Mouse (Mus musculus) frontal cortex, postnatal 25 days (tissue): ENCODE measurements around the gene Trrap.

Source experiments
- DNase-seq, 2 experiments: peaks; one replicate each; pipeline ENCODE4 v3.0.0; 2022; ENCODE audit warnings: low spot score in 2 of 2

Gene Trrap

DNA sequence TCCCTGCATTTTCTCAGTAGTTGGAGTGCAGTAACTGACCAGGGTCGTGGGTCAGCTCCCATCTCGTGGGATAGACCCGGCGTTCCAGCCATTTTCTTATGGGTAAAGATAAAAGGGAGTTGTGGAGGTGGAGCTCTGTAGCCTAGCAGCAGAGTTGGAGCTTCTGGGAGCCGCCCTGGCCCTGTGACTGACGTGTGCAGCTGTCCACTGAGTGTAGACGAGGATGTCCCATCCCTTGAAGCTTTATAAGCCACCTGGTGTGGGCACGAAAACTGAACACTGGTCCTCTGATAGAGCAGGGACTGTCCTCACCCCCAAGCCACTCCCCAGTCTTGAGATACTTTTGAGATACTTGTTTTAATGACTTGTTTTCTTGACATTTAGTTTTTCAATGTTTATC lies 13.1 kb downstream of the Trrap start:
- no peak for DNase-seq

DNA sequence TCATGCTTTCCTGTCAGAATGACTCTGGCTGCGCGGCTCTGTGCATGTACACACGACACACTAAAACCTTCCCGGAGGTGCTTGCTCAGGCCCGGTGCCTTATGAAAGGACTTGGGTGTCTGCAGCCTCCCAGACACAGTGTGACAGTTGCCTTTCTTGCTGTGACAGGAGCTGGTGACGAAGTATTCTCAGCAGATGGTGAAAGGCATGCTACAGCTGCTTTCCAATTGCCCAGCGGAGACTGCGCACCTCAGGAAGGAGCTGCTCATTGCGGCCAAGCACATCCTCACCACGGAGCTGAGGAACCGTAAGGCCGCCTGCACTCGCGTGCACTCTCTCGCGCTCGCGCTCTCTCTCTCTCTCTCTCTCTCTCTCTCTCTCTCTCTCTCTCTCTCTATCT lies 18.9 kb downstream of the Trrap start:
- no peak for DNase-seq

DNA sequence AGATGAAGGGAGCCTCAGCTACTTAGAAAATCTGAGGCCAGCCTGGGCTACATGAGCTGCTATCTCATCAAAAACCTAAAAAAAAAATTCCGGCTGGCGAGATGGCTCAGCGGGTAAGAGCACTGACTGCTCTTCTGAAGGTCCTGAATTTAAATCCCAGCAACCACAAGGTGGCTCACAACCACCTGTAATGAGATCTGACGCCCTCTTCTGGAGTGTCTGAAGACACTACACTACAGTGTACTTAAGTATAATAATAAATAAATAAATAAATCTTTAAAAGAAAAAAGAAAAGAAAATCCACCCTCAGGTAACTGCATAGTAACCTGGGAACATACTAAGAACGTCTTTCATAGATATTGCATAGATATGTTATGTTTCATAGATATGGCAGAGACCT lies 25.8 kb downstream of the Trrap start:
- DNase-seq: no peak

DNA sequence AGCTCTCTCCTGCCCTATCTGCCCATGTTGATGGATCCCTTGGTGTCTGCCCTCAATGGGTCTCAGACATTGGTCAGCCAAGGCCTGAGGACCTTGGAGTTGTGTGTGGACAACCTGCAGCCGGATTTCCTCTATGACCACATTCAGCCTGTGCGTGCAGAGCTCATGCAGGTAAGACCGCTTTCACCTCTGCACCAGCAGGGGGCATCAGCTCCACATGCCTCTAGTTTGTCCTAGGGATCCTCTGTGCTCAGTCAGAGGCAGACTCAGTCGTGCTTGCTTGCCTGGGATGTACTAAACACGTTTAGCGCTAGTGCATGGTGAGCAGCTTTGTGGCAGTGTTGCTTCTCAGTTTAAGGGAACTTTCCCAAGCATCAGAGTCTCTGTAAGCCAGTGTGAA lies 27.2 kb downstream of the Trrap start:
- DNase-seq: peak in 1 of 2 experiments; percentile 21

DNA sequence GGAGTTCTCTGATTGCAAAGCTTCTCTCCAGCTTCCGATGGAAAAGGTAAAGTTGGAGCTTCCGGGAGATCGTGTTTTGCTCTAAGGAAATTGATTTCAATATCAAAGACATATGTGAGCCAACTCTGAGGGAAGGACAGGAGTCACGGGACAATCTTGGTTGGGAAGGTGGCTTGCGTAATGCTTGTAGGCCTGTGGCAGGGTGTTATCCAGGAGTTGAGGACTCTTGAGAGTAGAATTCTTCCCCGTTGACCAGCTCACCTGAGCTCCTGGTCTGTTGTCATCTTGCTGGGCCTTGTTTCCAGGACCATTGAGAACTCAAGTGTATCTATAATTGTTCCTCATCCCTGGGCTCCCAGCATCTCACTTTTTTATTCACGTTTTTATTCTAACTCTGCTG lies 29.6 kb downstream of the Trrap start:
- DNase-seq: no peak

DNA sequence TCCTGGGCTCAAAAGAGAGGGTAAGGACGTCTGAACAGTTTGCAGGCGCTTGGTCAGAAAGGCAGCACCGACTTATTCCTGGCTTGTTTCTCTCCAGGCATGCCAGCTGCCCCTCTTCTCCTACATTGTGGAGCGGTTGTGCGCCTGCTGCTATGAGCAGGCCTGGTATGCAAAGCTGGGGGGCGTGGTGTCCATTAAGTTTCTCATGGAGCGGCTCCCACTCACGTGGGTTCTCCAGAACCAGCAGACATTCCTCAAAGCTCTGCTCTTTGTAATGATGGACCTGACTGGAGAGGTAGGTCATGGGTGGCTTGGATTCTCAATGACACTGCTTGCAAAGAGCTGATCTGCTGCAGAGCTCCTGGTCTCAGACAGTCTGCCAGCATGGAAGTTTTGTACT lies 35.5 kb downstream of the Trrap start:
- DNase-seq: no peak

DNA sequence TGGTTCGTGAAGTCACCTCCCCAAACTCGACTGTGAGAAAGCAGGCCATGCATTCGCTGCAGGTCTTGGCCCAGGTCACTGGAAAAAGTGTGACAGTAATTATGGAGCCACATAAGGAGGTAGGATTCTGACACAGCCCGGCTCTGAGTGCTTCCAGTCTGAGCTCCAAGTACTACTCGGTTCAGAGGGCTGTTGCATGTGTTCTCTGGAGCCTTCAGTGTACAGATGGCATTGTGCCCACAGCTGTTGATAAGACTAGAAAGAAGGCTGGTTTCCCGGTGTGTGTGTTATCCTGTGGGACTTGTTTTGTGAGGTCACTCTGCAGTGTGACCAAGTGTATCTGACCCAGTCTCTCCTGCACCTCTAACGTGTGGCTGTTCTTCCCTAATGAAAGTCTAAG lies 36.6 kb downstream of the Trrap start:
- no peak for DNase-seq

DNA sequence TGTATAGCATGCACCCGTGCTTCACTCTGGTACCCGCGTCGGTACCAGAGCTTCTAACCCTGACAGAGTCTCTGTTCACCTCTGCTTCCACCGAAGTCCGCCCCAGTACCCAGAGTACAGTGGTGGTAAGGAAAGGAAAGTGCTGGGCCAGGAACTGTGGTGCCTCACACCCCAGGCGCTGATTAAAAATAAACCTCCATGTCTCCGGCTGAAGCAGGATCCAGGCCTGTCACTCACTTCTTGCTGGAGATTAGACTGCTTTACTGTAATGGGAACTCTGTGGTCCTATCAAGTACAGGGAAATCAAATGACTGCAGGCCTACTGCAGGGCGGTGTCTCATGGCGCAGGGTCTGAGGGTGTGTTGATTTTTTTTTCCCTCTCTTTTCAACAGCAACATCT lies 39.4 kb downstream of the Trrap start:
- no peak for DNase-seq

DNA sequence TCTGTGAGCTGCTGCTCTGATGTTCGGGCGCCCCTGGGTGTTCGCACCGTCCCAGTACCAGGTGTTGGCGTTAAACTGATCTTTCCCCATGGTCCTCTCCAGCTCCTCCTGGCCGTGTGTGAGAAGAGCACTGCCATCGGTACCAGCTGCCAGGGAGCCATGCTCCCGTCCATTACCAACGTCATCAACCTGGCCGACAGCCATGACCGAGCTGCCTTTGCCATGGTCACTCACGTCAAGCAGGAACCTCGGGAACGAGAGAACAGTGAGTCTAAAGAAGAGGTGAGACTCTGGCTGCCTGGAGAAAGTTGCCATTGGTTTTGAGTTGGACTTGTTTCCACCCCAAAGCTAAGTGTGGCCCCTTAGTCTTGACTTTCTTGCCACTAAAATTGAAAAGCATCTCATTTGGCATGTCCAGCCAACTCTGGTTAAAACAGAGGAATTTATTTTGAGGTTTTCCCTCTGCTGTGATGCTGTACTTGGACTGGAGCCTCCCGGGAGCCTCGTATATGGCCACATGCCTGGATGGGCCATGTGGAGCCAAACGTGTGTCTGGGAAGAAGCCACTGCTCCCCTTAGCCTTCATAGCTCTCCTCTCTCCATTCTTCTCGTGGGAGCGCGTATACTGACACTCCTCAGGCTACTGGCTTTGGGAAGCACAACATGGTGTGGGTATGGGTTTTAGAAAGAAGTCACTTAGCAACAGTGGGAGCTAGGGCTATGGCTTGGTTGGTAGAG lies 61.0 kb downstream of the Trrap start:
- DNase-seq: no peak

DNA sequence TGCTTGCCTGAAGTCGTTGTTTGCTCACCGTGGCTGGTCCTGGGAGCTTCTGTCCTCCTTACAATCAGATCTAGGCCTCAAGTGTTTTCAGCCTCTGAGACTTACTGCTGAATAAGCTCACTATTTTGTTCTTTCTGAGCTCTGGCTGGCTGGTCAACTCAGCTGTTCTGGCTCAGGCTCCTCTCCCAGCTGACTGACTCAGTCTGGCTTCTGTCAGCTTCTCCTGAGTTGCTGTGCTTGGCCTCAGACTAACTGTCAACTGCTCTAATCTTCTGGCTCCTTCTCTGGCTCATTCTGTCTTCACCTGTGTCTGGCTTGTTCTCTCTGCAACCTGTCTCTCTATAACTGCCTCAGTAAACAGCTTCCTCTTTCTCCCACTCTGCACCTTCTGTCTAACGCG lies 62.1 kb downstream of the Trrap start:
- no peak for DNase-seq

DNA sequence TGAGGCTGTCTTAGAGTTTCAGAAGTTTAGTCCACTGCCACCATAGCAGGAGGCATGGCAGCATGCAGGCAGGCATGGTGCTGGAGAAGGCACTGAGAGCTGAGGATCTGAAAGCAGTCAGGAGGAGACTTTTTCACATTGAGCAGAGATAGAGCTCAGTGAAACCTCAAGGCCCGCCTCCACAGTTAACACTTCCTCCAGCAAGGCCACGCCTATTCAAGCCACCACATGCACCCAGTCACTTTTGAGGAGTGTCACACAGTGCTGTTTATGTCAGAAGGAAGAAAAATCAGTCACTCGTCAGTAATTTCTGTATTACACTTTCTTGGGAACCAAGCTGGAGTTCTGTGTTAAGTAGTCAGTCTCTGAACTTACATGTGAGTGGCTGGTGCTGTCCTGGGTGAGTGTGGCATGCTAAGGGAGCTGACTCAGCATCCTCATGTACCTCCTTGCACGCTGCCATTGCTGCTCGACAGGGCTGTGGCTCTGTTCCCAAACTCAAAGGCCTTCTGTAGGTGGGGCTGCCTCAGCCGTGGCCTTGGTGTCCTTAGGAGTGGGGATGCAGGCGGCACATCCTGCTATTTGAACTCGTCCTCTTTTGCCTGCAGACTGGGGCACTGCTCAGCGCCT lies 64.4 kb downstream of the Trrap start:
- no peak for DNase-seq

DNA sequence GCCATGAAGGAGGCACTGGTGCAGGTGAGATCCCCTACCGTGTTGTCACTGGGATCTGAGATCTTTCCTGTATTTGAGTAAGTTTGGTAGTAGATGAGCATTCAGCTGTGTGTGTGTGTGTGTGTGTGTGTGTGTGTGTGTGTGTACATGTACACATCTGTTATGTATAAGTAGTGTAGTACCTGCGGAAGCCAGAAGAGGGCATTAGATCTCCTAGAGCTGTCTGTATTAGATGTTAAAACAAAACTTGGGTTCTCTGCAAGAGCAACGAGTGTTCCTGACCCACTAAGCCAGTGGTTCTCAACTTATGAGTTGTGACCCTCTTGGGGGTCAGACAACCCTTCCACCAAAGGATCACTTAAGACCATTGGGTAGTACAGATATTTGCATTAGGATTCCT lies 68.6 kb downstream of the Trrap start:
- DNase-seq: no peak

DNA sequence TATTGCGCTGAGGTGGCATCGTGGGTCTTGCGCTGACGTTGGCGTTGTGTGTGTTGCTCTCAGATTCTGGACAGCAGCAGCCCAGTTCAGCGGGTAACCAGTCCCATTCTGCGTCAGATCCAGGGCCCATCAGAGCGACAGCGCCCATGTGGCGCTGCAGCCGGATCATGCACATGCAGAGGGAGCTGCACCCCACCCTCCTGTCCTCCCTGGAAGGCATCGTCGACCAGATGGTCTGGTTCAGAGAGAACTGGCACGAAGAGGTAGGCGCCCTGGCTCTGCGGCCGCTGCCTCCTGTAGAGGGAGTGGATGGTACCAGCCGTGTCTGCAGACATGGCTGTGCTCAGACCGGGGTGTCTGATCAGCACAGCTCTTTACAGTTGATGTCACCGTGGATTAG lies 77.8 kb downstream of the Trrap start:
- no peak for DNase-seq

DNA sequence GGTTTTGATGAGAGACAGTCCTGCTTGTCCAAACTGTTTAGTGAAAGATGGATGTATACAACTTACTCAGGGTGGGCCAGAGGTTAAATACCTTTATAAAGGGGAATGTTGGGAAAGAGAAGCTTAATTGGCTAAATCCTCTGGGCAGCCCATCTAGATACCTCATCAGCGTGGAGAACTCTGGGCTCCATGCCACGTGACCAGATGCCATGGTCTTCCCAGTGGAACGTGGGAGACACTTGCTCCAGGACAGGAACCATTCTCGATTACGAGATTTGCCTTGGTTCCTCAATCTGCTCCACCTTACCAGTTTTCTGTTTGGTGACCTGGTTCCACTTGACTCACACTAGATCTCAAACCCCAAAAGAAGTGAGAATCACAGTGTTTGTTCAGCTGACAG lies 81.2 kb downstream of the Trrap start:
- no peak for DNase-seq

DNA sequence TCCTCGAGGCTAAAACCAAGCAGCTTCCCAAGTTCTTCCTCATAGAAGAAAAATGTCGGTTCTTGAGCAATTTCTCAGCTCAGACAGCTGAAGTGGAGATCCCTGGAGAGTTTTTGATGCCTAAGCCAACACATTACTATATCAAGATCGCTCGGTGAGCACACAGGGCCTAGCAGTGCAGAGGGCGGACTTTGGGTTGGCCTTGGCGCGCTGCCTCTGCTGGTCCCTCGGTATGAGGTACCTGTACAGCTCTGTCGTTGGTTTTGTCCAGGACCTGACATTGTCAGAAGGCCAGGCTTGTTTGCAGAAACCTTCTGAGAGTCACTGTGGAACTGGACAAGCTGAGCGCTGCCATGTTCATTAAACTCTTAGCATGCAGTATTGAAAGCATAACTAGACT lies 82.4 kb downstream of the Trrap start:
- DNase-seq: no peak

DNA sequence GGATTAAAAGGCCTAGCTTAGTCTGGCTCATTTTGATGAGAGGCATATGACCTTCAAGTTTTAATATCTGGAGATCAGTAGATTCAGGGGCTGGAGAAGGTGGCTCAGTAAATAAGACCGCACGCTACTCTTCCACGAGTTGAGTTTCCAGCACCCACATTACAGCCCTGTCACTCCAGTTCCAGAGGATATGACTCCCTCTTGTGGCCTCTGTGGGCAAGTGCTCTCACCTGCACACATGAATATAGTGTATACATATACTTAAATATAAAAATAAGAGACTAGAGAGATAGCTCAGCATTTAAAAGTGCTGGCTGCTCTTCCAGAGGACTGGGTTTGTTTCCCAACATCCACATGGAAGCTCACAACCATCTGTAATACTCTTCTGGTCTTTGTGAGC lies 84.3 kb downstream of the Trrap start:
- DNase-seq: no peak

DNA sequence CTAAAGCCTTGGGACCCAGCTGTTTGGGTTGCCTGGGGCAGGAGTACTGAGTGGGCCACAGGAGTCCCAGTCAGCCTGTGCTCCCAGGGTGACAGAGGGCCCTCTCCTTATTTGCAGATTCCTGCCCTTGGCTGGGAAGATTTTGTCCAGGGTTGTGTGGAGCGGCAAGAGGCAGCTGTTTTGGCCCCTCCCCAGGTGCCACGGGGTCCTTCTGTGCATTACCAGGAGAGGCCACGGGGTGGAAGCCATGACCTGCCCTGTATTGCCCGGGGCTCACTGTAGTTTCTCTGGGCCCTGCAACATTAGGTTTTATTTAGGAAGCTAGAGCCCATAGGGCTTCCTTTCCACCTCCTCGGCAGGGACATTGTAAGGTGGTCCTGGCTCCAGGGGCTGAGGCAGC lies 86.4 kb downstream of the Trrap start:
- no peak for DNase-seq

DNA sequence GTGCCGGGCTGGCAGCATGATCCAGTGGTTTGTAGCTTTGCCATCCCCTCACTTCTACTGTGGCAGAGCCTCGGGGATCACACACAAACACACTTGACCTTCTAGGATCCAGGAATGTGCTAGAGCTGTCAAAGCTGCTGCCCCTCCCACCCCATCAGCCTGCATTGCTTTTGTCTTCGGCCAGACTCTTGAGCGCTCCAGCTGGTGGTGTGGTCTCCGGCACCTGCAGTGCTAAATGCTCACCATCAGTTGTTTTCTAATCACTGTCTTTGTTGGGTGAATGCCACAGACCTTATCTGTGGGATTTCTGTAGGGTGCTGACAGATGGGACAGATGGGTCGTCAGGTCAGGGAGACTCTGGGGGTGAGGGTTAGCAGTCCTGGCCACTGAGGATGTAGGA lies 88.4 kb downstream of the Trrap start:
- no peak for DNase-seq

DNA sequence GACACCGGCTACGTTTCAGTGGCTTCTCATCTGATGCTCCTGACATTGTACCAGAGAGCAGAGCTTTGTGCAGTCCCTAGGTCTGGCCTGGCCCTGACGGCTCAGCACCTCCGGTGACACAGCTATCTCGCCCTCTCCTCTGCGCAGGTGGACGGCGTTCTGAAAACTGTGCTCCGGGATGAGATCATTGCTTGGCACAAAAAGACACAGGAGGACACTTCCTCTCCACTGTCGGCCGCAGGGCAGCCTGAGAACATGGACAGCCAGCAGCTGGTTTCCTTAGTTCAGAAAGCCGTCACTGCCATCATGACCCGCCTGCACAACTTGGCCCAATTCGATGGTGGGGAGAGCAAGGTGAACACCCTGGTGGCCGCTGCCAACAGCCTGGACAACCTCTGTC lies 91.0 kb downstream of the Trrap start:
- no peak for DNase-seq

DNA sequence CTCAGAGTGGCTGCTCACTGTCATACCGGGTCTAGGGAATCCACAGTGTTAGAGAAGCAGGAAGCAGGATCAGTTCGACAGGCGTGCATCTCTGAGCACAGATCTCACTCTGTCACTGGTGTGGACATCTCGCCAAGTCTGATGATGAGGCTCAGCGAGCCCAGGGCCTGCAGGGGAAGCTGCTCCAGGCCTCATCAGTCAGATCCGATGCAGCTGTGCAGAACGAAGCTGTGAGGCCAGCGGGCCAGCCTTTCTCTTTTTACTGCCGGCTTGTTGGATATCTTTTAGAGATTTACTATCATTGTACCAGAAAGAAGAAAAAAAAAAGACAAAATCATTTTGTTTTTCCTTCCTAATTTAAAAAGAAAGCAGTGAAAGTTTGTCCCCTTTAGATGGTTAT lies 91.8 kb downstream of the Trrap start:
- no peak for DNase-seq

DNA sequence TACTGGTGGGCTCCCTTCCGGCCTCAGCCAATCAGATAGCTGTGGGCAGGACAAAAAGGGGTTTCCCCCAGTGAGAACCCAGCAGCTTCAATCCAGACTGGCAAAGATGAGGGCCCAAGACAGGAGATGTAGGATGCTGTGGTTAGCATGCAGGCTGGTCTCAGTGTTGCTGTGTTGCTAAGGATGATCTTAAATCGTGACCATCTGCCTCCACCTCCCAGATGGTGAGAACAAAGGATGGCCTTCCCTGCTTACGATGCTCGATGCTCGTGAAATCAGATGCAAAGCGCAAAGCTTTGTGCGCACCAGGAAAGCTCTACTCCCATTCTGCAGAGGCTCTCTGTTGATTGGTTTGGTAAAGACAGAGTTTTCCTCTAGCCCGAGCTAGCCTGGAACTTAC lies 93.4 kb downstream of the Trrap start:
- DNase-seq: no peak

DNA sequence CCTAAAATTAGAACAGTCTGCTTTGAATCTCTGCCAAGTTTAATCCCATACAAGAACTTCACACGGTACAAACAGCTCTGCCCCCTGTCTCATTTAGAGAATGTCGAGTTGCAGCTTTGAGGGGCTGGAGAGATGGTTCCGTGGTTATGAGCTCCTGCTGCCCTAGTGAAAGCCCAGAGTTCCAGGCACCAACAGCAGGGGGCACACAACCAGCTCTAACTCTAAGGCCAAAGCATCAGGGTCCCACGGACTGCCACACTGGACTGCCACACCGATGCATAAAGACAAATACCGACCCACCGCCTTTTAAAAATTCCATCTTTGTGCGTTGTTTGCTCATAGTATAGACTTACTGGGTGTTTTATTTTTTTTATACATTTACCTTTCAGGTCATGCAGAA lies 99.4 kb downstream of the Trrap start:
- no peak for DNase-seq

DNA sequence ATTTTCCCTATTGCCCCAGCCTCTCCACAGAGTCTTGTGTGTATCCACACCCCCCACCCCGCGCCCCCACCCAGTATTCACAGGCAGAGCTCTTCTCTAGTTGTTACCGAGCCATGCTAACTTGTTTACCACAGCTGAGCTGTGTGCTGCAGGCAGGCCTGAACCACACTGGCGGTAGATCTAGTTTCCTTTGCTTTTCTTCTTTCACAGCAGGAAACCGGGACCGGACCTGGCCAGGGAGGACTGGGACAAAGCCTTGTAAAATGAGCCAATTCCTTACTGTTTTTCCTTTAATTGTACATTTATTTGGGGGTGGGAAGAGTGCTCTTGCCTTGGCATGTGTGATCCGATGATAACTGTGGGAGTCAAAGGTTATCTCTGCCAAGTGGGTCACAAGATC lies 101.9 kb downstream of the Trrap start:
- DNase-seq: no peak

DNA sequence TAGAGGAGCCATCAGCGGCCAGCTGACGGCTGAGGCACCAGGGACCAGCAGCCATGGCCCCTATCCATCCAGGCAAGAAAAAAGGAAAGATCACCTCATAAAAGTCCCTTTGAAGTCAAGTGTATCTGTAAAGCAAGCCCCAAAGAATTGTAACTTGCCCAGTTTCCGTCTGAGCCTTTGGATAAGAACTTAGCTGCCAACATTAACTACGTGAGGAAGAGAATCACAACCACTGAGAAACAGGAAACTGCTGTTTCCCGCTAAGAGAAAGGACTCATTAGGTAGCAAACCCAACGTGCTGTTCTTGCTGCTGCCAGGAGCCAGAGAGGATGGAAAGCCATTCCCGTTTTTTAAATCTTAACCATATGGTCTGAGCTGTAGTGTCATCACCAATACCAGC lies 103.2 kb downstream of the Trrap start:
- DNase-seq: no peak
